Mouse (Mus musculus): ENCODE data around the gene Med20.

The Med20 gene

GRCm38 (mm10) chr17:47611661-47611982, 240 bp downstream of the Med20 start:
- TF ChIP-seq GATA4 (IDR thresholded peaks at IDR 0.05; ENCODE audit: insufficient replicate concordance, low read length), result no peak

GRCm38 (mm10) chr17:47614018-47614417, 2.6 kb downstream of the Med20 start:
- TF ChIP-seq GATA4 (IDR thresholded peaks at IDR 0.05; ENCODE audit: insufficient replicate concordance, low read length), result no peak

GRCm38 (mm10) chr17:47616119-47616518, 4.7 kb downstream of the Med20 start:
- no peak for TF ChIP-seq GATA4 (IDR thresholded peaks at IDR 0.05; ENCODE audit: insufficient replicate concordance, low read length)

- TF ChIP-seq GATA4 (IDR thresholded peaks at IDR 0.05; ENCODE audit: insufficient replicate concordance, low read length), result no peak
Observed at GRCm38 (mm10) chr17:47616652-47617051, 5.3 kb downstream of the Med20 start.

- TF ChIP-seq GATA4 (IDR thresholded peaks at IDR 0.05; ENCODE audit: insufficient replicate concordance, low read length), result no peak
Observed at GRCm38 (mm10) chr17:47617605-47618307, 6.4 kb downstream of the Med20 start.

GRCm38 (mm10) chr17:47618556-47619311, 7.4 kb downstream of the Med20 start:
- no peak for TF ChIP-seq GATA4 (IDR thresholded peaks at IDR 0.05; ENCODE audit: insufficient replicate concordance, low read length)

GRCm38 (mm10) chr17:47622912-47623554, 11.7 kb downstream of the Med20 start:
- TF ChIP-seq GATA4 (IDR thresholded peaks at IDR 0.05; ENCODE audit: insufficient replicate concordance, low read length), result no peak

- TF ChIP-seq GATA4 (IDR thresholded peaks at IDR 0.05; ENCODE audit: insufficient replicate concordance, low read length), result no peak
Observed at GRCm38 (mm10) chr17:47625088-47625487, 13.7 kb downstream of the Med20 start.

- no peak for TF ChIP-seq GATA4 (IDR thresholded peaks at IDR 0.05; ENCODE audit: insufficient replicate concordance, low read length)
Observed at GRCm38 (mm10) chr17:47626031-47626430, 14.6 kb downstream of the Med20 start.

GRCm38 (mm10) chr17:47627791-47628190, 16.4 kb downstream of the Med20 start:
- no peak for TF ChIP-seq GATA4 (IDR thresholded peaks at IDR 0.05; ENCODE audit: insufficient replicate concordance, low read length)

- TF ChIP-seq GATA4 (IDR thresholded peaks at IDR 0.05; ENCODE audit: insufficient replicate concordance, low read length), result no peak
Observed at GRCm38 (mm10) chr17:47628851-47629676, 17.7 kb downstream of the Med20 start.

GRCm38 (mm10) chr17:47629717-47630677, 18.6 kb downstream of the Med20 start:
- no peak for TF ChIP-seq GATA4 (IDR thresholded peaks at IDR 0.05; ENCODE audit: insufficient replicate concordance, low read length)

GRCm38 (mm10) chr17:47630678-47631065, 19.3 kb downstream of the Med20 start, which contains the start of gene Usp49:
Gene Usp49, plus strand, starts transcription at chr17:47630690.
- no peak for TF ChIP-seq GATA4 (IDR thresholded peaks at IDR 0.05; ENCODE audit: insufficient replicate concordance, low read length)

GRCm38 (mm10) chr17:47632181-47632840, 20.9 kb downstream of the Med20 start:
- TF ChIP-seq GATA4 (IDR thresholded peaks at IDR 0.05; ENCODE audit: insufficient replicate concordance, low read length), result no peak
